In genomic region chr2:171846826-171847492, GRCm38 (mm10) we compare ENCODE assay signal across 13 mouse cellular contexts.
DNase-seq lines count a peak whose midpoint lies in the region.
"Had no signal": no experiment of that assay in that cellular context is flagged by ENCODE, and none has a peak within 500 bp of the region (broad histone marks: within the 10 kb centered on the region; RNA-seq: fewer than 3 reads in every experiment).

No protein-coding gene starts in this region.

- peaks cover 11% of the 10 kb centered on the region; the same call in 1 of the 2 replicates for H3K4me1 ChIP-seq in heart, embryonic 10.5 days
- H3K4me1 ChIP-seq: kidney, embryonic 15.5 days had no signal

- H3K36me3 ChIP-seq in heart, embryonic 10.5 days, result no peaks in the 10 kb centered on the region
- H3K36me3 ChIP-seq: heart, embryonic 12.5 days; kidney, embryonic 15.5 days had no signal

- H3K9me3 ChIP-seq in heart, embryonic 10.5 days, result no peaks in the 10 kb centered on the region
- H3K9me3 ChIP-seq: heart, embryonic 12.5 days; kidney, embryonic 15.5 days had no signal

- WGBS in heart, embryonic 10.5 days, result 24% methylated on average over 4 of the region's 4 CpGs

- no peaks in the 10 kb centered on the region for H3K27me3 ChIP-seq in heart, embryonic 10.5 days (ENCODE audit: insufficient read depth, poor library complexity, severe bottlenecking)
- H3K27me3 ChIP-seq: heart, embryonic 12.5 days; kidney, embryonic 15.5 days had no signal

- peak; percentile 66 for DNase-seq in heart, embryonic 10.5 days (ENCODE audit: low spot score)
- DNase-seq in heart, postnatal 10 days, result no peak
- DNase-seq in right cerebral cortex, postnatal 10 days (ENCODE audit: low spot score in 2 of 2), result peak; percentile 51 to 67
- no peak for DNase-seq in right cerebral cortex, postnatal 14 days
- DNase-seq in forelimb bud, embryonic 11.5 days (ENCODE audit: low read depth, low spot score), result peak; percentile 14
- DNase-seq in telencephalon, adult 2 months (ENCODE audit: low read depth, low spot score), result peak; percentile 6
- no peak for DNase-seq in lung, postnatal 14 days
- DNase-seq in ovary, adult 18-20 months (ENCODE audit: low spot score), result no peak
- DNase-seq: lung, adult 2 months; right cerebral cortex, adult 18-20 months had no signal

- H3K27ac ChIP-seq in heart, embryonic 10.5 days, result no peak overlapping the region; the same call in 1 of the 2 replicates
- H3K27ac ChIP-seq: kidney, embryonic 15.5 days; stomach, postnatal 0 days had no signal

- H3K4me3 ChIP-seq in heart, embryonic 10.5 days, result no peak overlapping the region
- H3K4me3 ChIP-seq: heart, embryonic 12.5 days; kidney, embryonic 15.5 days had no signal

- intact Hi-C loops in heart, postnatal 10 days (cut with DNase I), result no loop called here

Comparison
In these comparisons a context has a peak if more than half of its experiments do, and no peak if none do; other contexts are left out.
1. DNase-seq: peak in heart, embryonic 10.5 days (single experiment), right cerebral cortex, postnatal 10 days (2 of 2), forelimb bud, embryonic 11.5 days (single experiment) and telencephalon, adult 2 months (single experiment); none in heart, postnatal 10 days (0 of 2), right cerebral cortex, postnatal 14 days (single experiment), lung, postnatal 14 days (single experiment) and ovary, adult 18-20 months (single experiment).